10 mouse cellular contexts compared by ENCODE assay signal in genomic region chr17:35702605-35703004, GRCm38 (mm10). TPM values are rescaled to one million over a fixed set of nuclear protein-coding genes. Genes with fewer than 3 reads are reported as not detected.
DNase-seq lines count a peak whose midpoint lies in the region; ATAC-seq lines count a peak whose summit lies in the region.
"Had no signal": no experiment of that assay in that cellular context is flagged by ENCODE, and none has a peak within 500 bp of the region (broad histone marks: within the 10 kb centered on the region; RNA-seq: fewer than 3 reads in every experiment).

No protein-coding gene starts in this region.

- no peak for DNase-seq in kidney, postnatal 25 days
- no peak for DNase-seq in forebrain, embryonic 11.5 days (ENCODE audit: low spot score)
- no peak for DNase-seq in limb, embryonic 11.5 days (ENCODE audit: low spot score)
- DNase-seq in retina, embryonic 14.5 days (ENCODE audit: low spot score): peak; percentile 37
- no peak for DNase-seq in cerebellum, postnatal 14 days
- no peak for DNase-seq in gastrocnemius, postnatal 4 days (ENCODE audit: low spot score in 2 of 2)
- DNase-seq in left cerebral cortex, adult 11 months (ENCODE audit: low spot score): no peak

- H3K9me3 ChIP-seq in kidney, embryonic 16.5 days (ENCODE audit: low read length): no peaks in the 10 kb centered on the region
- H3K9me3 ChIP-seq in forebrain, embryonic 11.5 days (ENCODE audit: control insufficient read depth, low read length): no peaks in the 10 kb centered on the region
- no peaks in the 10 kb centered on the region for H3K9me3 ChIP-seq in limb, embryonic 11.5 days (ENCODE audit: control insufficient read depth, low read length)

- peaks cover 4% of the 10 kb centered on the region; the same call in 1 of the 2 replicates for H3K36me3 ChIP-seq in kidney, embryonic 16.5 days (ENCODE audit: insufficient read depth, low read length)
- H3K36me3 ChIP-seq in forebrain, embryonic 11.5 days (ENCODE audit: control insufficient read depth, insufficient read depth, low read length): peaks cover 5% of the 10 kb centered on the region; the same call in 1 of the 2 replicates
- no peaks in the 10 kb centered on the region for H3K36me3 ChIP-seq in limb, embryonic 11.5 days (ENCODE audit: control insufficient read depth, insufficient read depth, low read length)

- peak overlapping the region; percentile 98 for H3K27ac ChIP-seq in kidney, embryonic 16.5 days (ENCODE audit: low read length)
- peak overlapping the region; percentile 95 for H3K27ac ChIP-seq in forebrain, embryonic 11.5 days (ENCODE audit: low read depth, low read length)
- peak overlapping the region; percentile 56; the same call in 1 of the 2 replicates for H3K27ac ChIP-seq in limb, embryonic 11.5 days (replicated peaks; ENCODE audit: low read depth, low read length)
- H3K27ac ChIP-seq: macrophage had no signal

- WGBS in kidney, embryonic 16.5 days: 11% methylated on average over 4 of the region's 4 CpGs
- 1% methylated on average over 4 of the region's 4 CpGs for WGBS in forebrain, embryonic 11.5 days
- WGBS in limb, embryonic 11.5 days: 19% methylated on average over 4 of the region's 4 CpGs

- peak overlapping the region; percentile 83 for H3K9ac ChIP-seq in kidney, embryonic 16.5 days (replicated peaks; ENCODE audit: low read length)
- peak overlapping the region; percentile 96 for H3K9ac ChIP-seq in forebrain, embryonic 11.5 days (ENCODE audit: low read length)
- peak overlapping the region; percentile 76; the same call in 1 of the 2 replicates for H3K9ac ChIP-seq in limb, embryonic 11.5 days (ENCODE audit: low read length)

- no peaks in the 10 kb centered on the region for H3K27me3 ChIP-seq in kidney, embryonic 16.5 days (ENCODE audit: insufficient read depth, low read length)
- no peaks in the 10 kb centered on the region for H3K27me3 ChIP-seq in forebrain, embryonic 11.5 days (ENCODE audit: control insufficient read depth, insufficient read depth, low read length)
- H3K27me3 ChIP-seq in limb, embryonic 11.5 days (ENCODE audit: control insufficient read depth, insufficient read depth, low read length): peaks cover 16% of the 10 kb centered on the region

- H3K4me2 ChIP-seq in kidney, embryonic 16.5 days (replicated peaks; ENCODE audit: low read depth, low read length): peak overlapping the region; percentile 75
- peak overlapping the region; percentile 65 for H3K4me2 ChIP-seq in forebrain, embryonic 11.5 days (ENCODE audit: low read depth, low read length, severe bottlenecking)
- peak overlapping the region; percentile 97 for H3K4me2 ChIP-seq in limb, embryonic 11.5 days (ENCODE audit: low read depth, severe bottlenecking)

- H3K4me3 ChIP-seq in kidney, embryonic 16.5 days (ENCODE audit: low read length): peak overlapping the region; percentile 70
- H3K4me3 ChIP-seq in forebrain, embryonic 11.5 days (ENCODE audit: low read depth, low read length): peak overlapping the region; percentile 83
- peak overlapping the region; percentile 68 for H3K4me3 ChIP-seq in limb, embryonic 11.5 days (ENCODE audit: low read depth, low read length)

- peaks cover 63% of the 10 kb centered on the region for H3K4me1 ChIP-seq in kidney, embryonic 16.5 days (ENCODE audit: insufficient read depth, low read length)
- H3K4me1 ChIP-seq in forebrain, embryonic 11.5 days (replicated peaks; ENCODE audit: control insufficient read depth, insufficient read depth, low read length): peaks cover 19% of the 10 kb centered on the region
- peaks cover 33% of the 10 kb centered on the region for H3K4me1 ChIP-seq in limb, embryonic 11.5 days (ENCODE audit: control insufficient read depth, insufficient read depth, low read length)

- ATAC-seq in kidney, embryonic 16.5 days (ENCODE audit: low FRiP score, low TSS enrichment): no peak
- no peak for ATAC-seq in forebrain, embryonic 11.5 days (replicated peaks; ENCODE audit: low FRiP score)
- ATAC-seq in limb, embryonic 11.5 days (ENCODE audit: insufficient number of reproducible peaks, low FRiP score, low TSS enrichment, low read depth): no peak

RNA-seq across cellular contexts. Expression of gene Ddr1, which starts 1.8 kb away (rescaled TPM):
- 107 and 108 TPM in 2 replicates for polyA plus RNA-seq in kidney, embryonic 16.5 days (2015; fragmentation: Nextera tagmentation; extraction: Ambion mirVana)
- 130 and 144 TPM in 2 replicates for polyA plus RNA-seq in forebrain, embryonic 11.5 days (2014; fragmentation: Nextera tagmentation; extraction: Ambion mirVana)
- 14.7 and 17.6 TPM in 2 replicates for polyA plus RNA-seq in limb, embryonic 11.5 days (2014; fragmentation: Nextera tagmentation; extraction: Ambion mirVana)
- total RNA-seq in gastrocnemius, postnatal 4 days (2021): 10 to 100 TPM; 69.6 to 71.4 TPM

RNA-seq across cellular contexts. Expression of gene Gtf2h4, which starts 29.1 kb away (rescaled TPM):
- polyA plus RNA-seq in kidney, embryonic 16.5 days (2015; fragmentation: Nextera tagmentation; extraction: Ambion mirVana): 51.9 and 55.6 TPM in 2 replicates
- polyA plus RNA-seq in forebrain, embryonic 11.5 days (2014; fragmentation: Nextera tagmentation; extraction: Ambion mirVana): 41.2 and 47.4 TPM in 2 replicates
- 56.7 and 57.0 TPM in 2 replicates for polyA plus RNA-seq in limb, embryonic 11.5 days (2014; fragmentation: Nextera tagmentation; extraction: Ambion mirVana)
- 10 to 100 TPM; 20.6 to 29.2 TPM for total RNA-seq in gastrocnemius, postnatal 4 days (2021)

RNA-seq across cellular contexts. Expression of gene Vars2, which starts 35.2 kb away (rescaled TPM):
- 19.8 and 21.0 TPM in 2 replicates for polyA plus RNA-seq in kidney, embryonic 16.5 days (2015; fragmentation: Nextera tagmentation; extraction: Ambion mirVana)
- polyA plus RNA-seq in forebrain, embryonic 11.5 days (2014; fragmentation: Nextera tagmentation; extraction: Ambion mirVana): 16.2 and 19.5 TPM in 2 replicates
- 17.6 and 17.9 TPM in 2 replicates for polyA plus RNA-seq in limb, embryonic 11.5 days (2014; fragmentation: Nextera tagmentation; extraction: Ambion mirVana)
- total RNA-seq in gastrocnemius, postnatal 4 days (2021): 10 to 100 TPM; 22.1 to 24.4 TPM

RNA-seq across cellular contexts. Expression of gene Mucl3, which starts 59.1 kb away (rescaled TPM):
- polyA plus RNA-seq in kidney, embryonic 16.5 days (2015; fragmentation: Nextera tagmentation; extraction: Ambion mirVana): 0.17 and 0.23 TPM in 2 replicates
- 0.07 and 0.13 TPM in 2 replicates for polyA plus RNA-seq in forebrain, embryonic 11.5 days (2014; fragmentation: Nextera tagmentation; extraction: Ambion mirVana)
- polyA plus RNA-seq in limb, embryonic 11.5 days (2014; fragmentation: Nextera tagmentation; extraction: Ambion mirVana): not detected in 2 replicates
- not detected for total RNA-seq in gastrocnemius, postnatal 4 days (2021)
- polyA plus RNA-seq: macrophage; spleen, adult 2 months had no signal
